Mouse (Mus musculus) skeletal muscle tissue, adult 2 months (tissue): ENCODE data around the gene Olfr483.

ENCODE experiments used
- DNase-seq: peaks from one replicate; pipeline ENCODE4 v3.0.0-alpha.2; 2012; ENCODE audit warnings: low read depth, low spot score

The Olfr483 gene

GRCm38 (mm10) chr7:108100549-108100948 is at the start of gene Olfr483:
TSS of gene Olfr483 (plus strand) at chr7:108100849.
- DNase-seq, result no peak

GRCm38 (mm10) chr7:108067246-108067645 is 33.4 kb upstream of the Olfr483 start, which contains the start of gene Olfr480:
TSS of gene Olfr480 (minus strand) at chr7:108067346.
- DNase-seq, result no peak

- DNase-seq, result no peak
Measured at GRCm38 (mm10) chr7:108079555-108079954, 21.1 kb upstream of the Olfr483 start, which contains the start of gene Olfr481. TSS of gene Olfr481 (plus strand) at chr7:108079855.

- no peak for DNase-seq
Measured at GRCm38 (mm10) chr7:108097486-108097885, 3.2 kb upstream of the Olfr483 start, which contains the start of gene Olfr482. TSS of gene Olfr482 (minus strand) at chr7:108097586.

- DNase-seq, result no peak
Measured at GRCm38 (mm10) chr7:108120681-108121080, 20.0 kb downstream of the Olfr483 start.

GRCm38 (mm10) chr7:108121416-108121815 is 20.8 kb downstream of the Olfr483 start:
- DNase-seq, result no peak

- DNase-seq, result no peak
Measured at GRCm38 (mm10) chr7:108127349-108127748, 26.7 kb downstream of the Olfr483 start, which contains the start of gene Olfr484. TSS of gene Olfr484 (minus strand) at chr7:108127449.
